Mouse (Mus musculus): ENCODE results near the gene Map1b. TPM values are rescaled to one million over a fixed set of nuclear protein-coding genes. Genes with fewer than 3 reads are reported as not detected.
A peak's percentile ranks its signal among the peaks of the same experiment; 100 is the strongest.

The Map1b gene
- polyA plus RNA-seq, 1 experiment from 2014 or later = 1,306 TPM

GRCm38 (mm10) chr13:99454977-99455376, 61.4 kb downstream of the Map1b start:
- Histone ChIP-seq H3K36me3 (replicated peaks) (peaks cover 19% of the 10 kb centered on the region), H3K9me3 (no peaks in the 10 kb centered on the region), H3K9ac (no peak overlapping the region), H3K4me3 (replicated peaks) (no peak overlapping the region), H3K4me1 (peaks cover 50% of the 10 kb centered on the region), H3K4me2 (no peak overlapping the region), H3K27me3 (no peaks in the 10 kb centered on the region), H3K27ac (no peak overlapping the region)
- ATAC-seq (ENCODE audit: low FRiP score) = no peak
- WGBS = 81% methylated on average over 7 of the region's 7 CpGs

GRCm38 (mm10) chr13:99452444-99452843, 63.9 kb downstream of the Map1b start:
- no peaks in the 10 kb centered on the region for H3K27me3 ChIP-seq
- no peak overlapping the region for H3K9ac ChIP-seq
- no peaks in the 10 kb centered on the region for H3K9me3 ChIP-seq
- H3K4me3 ChIP-seq (replicated peaks) = no peak overlapping the region
- no peak overlapping the region for H3K27ac ChIP-seq
- ATAC-seq (ENCODE audit: low FRiP score) = no peak
- no peak overlapping the region for H3K4me2 ChIP-seq
- H3K36me3 ChIP-seq (replicated peaks) = peaks cover 21% of the 10 kb centered on the region
- H3K4me1 ChIP-seq = peaks cover 64% of the 10 kb centered on the region
- WGBS = 89% methylated on average over 3 of the region's 3 CpGs

- Histone ChIP-seq H3K36me3 (replicated peaks) (peaks cover 19% of the 10 kb centered on the region), H3K4me1 (peaks cover 71% of the 10 kb centered on the region), H3K27ac (peak overlapping the region; percentile 68; the same call in 1 of the 2 replicates), H3K9ac (no peak overlapping the region), H3K4me2 (no peak overlapping the region), H3K4me3 (replicated peaks) (no peak overlapping the region), H3K9me3 (no peaks in the 10 kb centered on the region), H3K27me3 (no peaks in the 10 kb centered on the region)
- ATAC-seq (ENCODE audit: low FRiP score) = no peak
- WGBS = 87% methylated on average over 5 of the region's 5 CpGs
Observed at GRCm38 (mm10) chr13:99451276-99451675, 65.1 kb downstream of the Map1b start.

GRCm38 (mm10) chr13:99450766-99451165, 65.6 kb downstream of the Map1b start:
- 78% methylated on average over 7 of the region's 7 CpGs for WGBS
- no peak overlapping the region for H3K27ac ChIP-seq
- no peaks in the 10 kb centered on the region for H3K27me3 ChIP-seq
- peaks cover 71% of the 10 kb centered on the region for H3K4me1 ChIP-seq
- no peak overlapping the region for H3K4me3 ChIP-seq (replicated peaks)
- peaks cover 19% of the 10 kb centered on the region for H3K36me3 ChIP-seq (replicated peaks)
- H3K4me2 ChIP-seq = no peak overlapping the region
- no peak overlapping the region for H3K9ac ChIP-seq
- H3K9me3 ChIP-seq = no peaks in the 10 kb centered on the region
- no peak for ATAC-seq (ENCODE audit: low FRiP score)

- H3K9me3 ChIP-seq = no peaks in the 10 kb centered on the region
- whole genome bisulfite sequencing = 77% methylated on average over 4 of the region's 4 CpGs
- no peak overlapping the region for H3K4me2 ChIP-seq
- H3K36me3 ChIP-seq (replicated peaks) = peaks cover 19% of the 10 kb centered on the region
- H3K4me1 ChIP-seq = peaks cover 73% of the 10 kb centered on the region
- no peak overlapping the region for H3K4me3 ChIP-seq (replicated peaks)
- ATAC-seq (ENCODE audit: low FRiP score) = no peak
- no peak overlapping the region for H3K9ac ChIP-seq
- peak overlapping the region; percentile 86; the same call in 1 of the 2 replicates for H3K27ac ChIP-seq
- H3K27me3 ChIP-seq = no peaks in the 10 kb centered on the region
Observed at GRCm38 (mm10) chr13:99449547-99449946, 66.8 kb downstream of the Map1b start.

- Histone ChIP-seq H3K9ac (no peak overlapping the region), H3K9me3 (no peaks in the 10 kb centered on the region), H3K36me3 (replicated peaks) (peaks cover 25% of the 10 kb centered on the region), H3K4me1 (peaks cover 85% of the 10 kb centered on the region), H3K27ac (peak overlapping the region; percentile 86), H3K4me3 (replicated peaks) (no peak overlapping the region), H3K4me2 (no peak overlapping the region), H3K27me3 (no peaks in the 10 kb centered on the region)
- 35% methylated on average over 4 of the region's 4 CpGs for WGBS
- ATAC-seq (ENCODE audit: low FRiP score) = no peak
Observed at GRCm38 (mm10) chr13:99448278-99448677, 68.1 kb downstream of the Map1b start.

GRCm38 (mm10) chr13:99447403-99448199, 68.7 kb downstream of the Map1b start:
- H3K4me1 ChIP-seq = peaks cover 92% of the 10 kb centered on the region
- peak overlapping the region; percentile 29 for H3K4me3 ChIP-seq (replicated peaks)

GRCm38 (mm10) chr13:99447002-99447401, 69.3 kb downstream of the Map1b start:
- H3K27me3 ChIP-seq = no peaks in the 10 kb centered on the region
- peak overlapping the region; percentile 61 for H3K4me2 ChIP-seq
- no peak for ATAC-seq (ENCODE audit: low FRiP score)
- H3K4me3 ChIP-seq (replicated peaks) = peak overlapping the region; percentile 29
- WGBS = 52% methylated on average over 7 of the region's 7 CpGs
- peak overlapping the region; percentile 57 for H3K9ac ChIP-seq
- peak overlapping the region; percentile 98 for H3K27ac ChIP-seq
- H3K4me1 ChIP-seq = peaks cover 93% of the 10 kb centered on the region
- no peaks in the 10 kb centered on the region for H3K9me3 ChIP-seq
- peaks cover 30% of the 10 kb centered on the region for H3K36me3 ChIP-seq (replicated peaks)

More at GRCm38 (mm10) chr13:99447403-99448199, 68.7 kb downstream of the Map1b start:
- Histone ChIP-seq H3K27ac (peak overlapping the region; percentile 98), H3K9ac (peak overlapping the region; percentile 57), H3K36me3 (replicated peaks) (peaks cover 26% of the 10 kb centered on the region), H3K4me2 (peak overlapping the region; percentile 61), H3K9me3 (no peaks in the 10 kb centered on the region), H3K27me3 (no peaks in the 10 kb centered on the region)
- 20% methylated on average over 11 of the region's 11 CpGs for WGBS
- no peak for ATAC-seq (ENCODE audit: low FRiP score)

- Histone ChIP-seq H3K36me3 (replicated peaks) (peaks cover 42% of the 10 kb centered on the region), H3K9ac (peak overlapping the region; percentile 44), H3K4me3 (replicated peaks) (peak overlapping the region; percentile 40), H3K4me2 (peak overlapping the region; percentile 61), H3K27me3 (no peaks in the 10 kb centered on the region), H3K27ac (peak overlapping the region; percentile 98), H3K4me1 (peaks cover 94% of the 10 kb centered on the region), H3K9me3 (no peaks in the 10 kb centered on the region)
- ATAC-seq (ENCODE audit: low FRiP score) = peak; percentile 62
- under 1% methylated on average over 6 of the region's 6 CpGs for WGBS
Observed at GRCm38 (mm10) chr13:99444880-99445279, 71.5 kb downstream of the Map1b start.

GRCm38 (mm10) chr13:99444431-99444871, 71.9 kb downstream of the Map1b start:
- Histone ChIP-seq H3K27me3 (no peaks in the 10 kb centered on the region), H3K27ac (peak overlapping the region; percentile 98), H3K4me1 (peaks cover 90% of the 10 kb centered on the region), H3K4me2 (peak overlapping the region; percentile 61), H3K36me3 (replicated peaks) (peaks cover 46% of the 10 kb centered on the region), H3K9me3 (no peaks in the 10 kb centered on the region), H3K4me3 (replicated peaks) (peak overlapping the region; percentile 40), H3K9ac (peak overlapping the region; percentile 56)
- peak; percentile 90 for ATAC-seq (ENCODE audit: low FRiP score)
- 3% methylated on average over 10 of the region's 10 CpGs for WGBS

GRCm38 (mm10) chr13:99443484-99444175, 72.7 kb downstream of the Map1b start:
- Histone ChIP-seq H3K4me2 (peak overlapping the region; percentile 61), H3K9me3 (no peaks in the 10 kb centered on the region), H3K9ac (peak overlapping the region; percentile 56), H3K27ac (peak overlapping the region; percentile 98), H3K36me3 (replicated peaks) (peaks cover 50% of the 10 kb centered on the region), H3K27me3 (no peaks in the 10 kb centered on the region), H3K4me3 (replicated peaks) (peak overlapping the region; percentile 40), H3K4me1 (peaks cover 82% of the 10 kb centered on the region)
- 7% methylated on average over 7 of the region's 7 CpGs for WGBS
- ATAC-seq (ENCODE audit: low FRiP score) = peak; percentile 31

GRCm38 (mm10) chr13:99442434-99443249, 73.7 kb downstream of the Map1b start:
- 9% methylated on average over 12 of the region's 12 CpGs for WGBS
- H3K36me3 ChIP-seq (replicated peaks) = peaks cover 60% of the 10 kb centered on the region
- H3K9ac ChIP-seq = peak overlapping the region; percentile 56

More at GRCm38 (mm10) chr13:99442434-99443249, 73.7 kb downstream of the Map1b start:
- peaks cover 73% of the 10 kb centered on the region for H3K4me1 ChIP-seq
- H3K9me3 ChIP-seq = no peaks in the 10 kb centered on the region
- no peak for ATAC-seq (ENCODE audit: low FRiP score)
- H3K4me2 ChIP-seq = peak overlapping the region; percentile 61
- peak overlapping the region; percentile 40 for H3K4me3 ChIP-seq (replicated peaks)
- peak overlapping the region; percentile 98 for H3K27ac ChIP-seq
- H3K27me3 ChIP-seq = no peaks in the 10 kb centered on the region

All from forebrain, embryonic 12.5 days (tissue).